Mouse (Mus musculus) ES-Bruce4 (cell line): ENCODE results near the gene Anxa6.

Experiments
- CTCF ChIP-seq: IDR thresholded peaks from one replicate; pipeline ENCODE4 v1.8.1; 2011; ENCODE audit warnings: low read depth, low read length
- EP300 ChIP-seq: IDR thresholded peaks from 2 replicates; pipeline ENCODE4 v1.6.1; 2011; ENCODE audit warnings: low read depth, low read length; ENCODE audit not compliant: insufficient read depth
- POLR2A ChIP-seq: IDR thresholded peaks from one replicate; pipeline ENCODE4 v1.8.1; 2011; ENCODE audit warnings: low read length; ENCODE audit not compliant: insufficient read depth

DNA sequence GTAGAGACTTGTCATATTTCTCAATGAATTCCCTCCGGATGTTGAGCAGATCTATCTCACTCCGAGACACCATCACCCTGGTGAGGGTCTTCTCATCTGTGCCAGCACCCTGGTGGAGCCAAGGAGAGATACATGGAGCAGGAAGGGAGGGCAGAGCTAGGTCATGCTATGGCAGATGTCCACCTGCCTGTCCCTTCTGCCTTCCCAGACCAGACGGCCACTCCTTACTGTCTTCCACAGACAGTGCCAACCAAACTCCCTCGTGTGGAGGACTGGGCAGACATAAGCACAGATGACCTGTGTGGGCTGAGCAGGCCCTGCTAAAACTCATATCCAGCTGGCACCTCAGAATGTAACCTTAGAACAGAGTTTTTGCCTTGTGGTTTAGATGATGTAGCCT lies 51.6 kb downstream of the Anxa6 start:
- TF ChIP-seq CTCF (no peak), EP300 (no peak), POLR2A (no peak)
